Mouse (Mus musculus) cortical plate, adult 2 months (tissue): Measurements from ENCODE around the gene Rassf2.

ENCODE experiments used
- CTCF ChIP-seq: fragments of 200-500 bp; IDR thresholded peaks from 2 replicates; pipeline ENCODE4 v1.5.1; 2011; ENCODE audit warnings: mild to moderate bottlenecking, control low read depth, low read length; ENCODE audit not compliant: insufficient read depth; ENCODE audit errors: extremely low read depth
- POLR2A ChIP-seq: fragments of 200-500 bp; IDR thresholded peaks from 2 replicates; pipeline ENCODE4 v1.6.1; 2011; ENCODE audit warnings: mild to moderate bottlenecking, low read length, control low read depth; ENCODE audit not compliant: insufficient read depth; ENCODE audit errors: extremely low read depth

DNA sequence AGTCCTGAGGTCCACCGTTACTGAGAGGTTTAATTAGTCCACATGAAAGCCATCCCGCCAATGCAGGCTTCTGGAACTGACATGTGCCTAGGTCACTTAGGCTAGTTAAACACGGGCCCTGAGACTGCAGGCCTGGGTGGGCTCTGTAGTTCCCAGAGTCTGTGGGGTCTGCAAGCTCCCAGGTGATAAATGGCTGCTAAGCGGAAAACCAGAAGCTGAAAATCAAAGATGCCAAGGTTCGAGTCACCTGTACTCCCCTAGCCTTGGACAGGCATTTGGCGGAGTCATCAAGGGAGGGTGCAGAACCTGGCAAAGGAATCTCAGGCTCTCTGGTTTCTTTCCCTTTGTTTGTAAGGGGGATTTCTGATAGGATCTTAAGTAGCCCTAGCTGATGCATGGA lies 88.6 kb downstream of the Rassf2 start:
- no peak for TF ChIP-seq CTCF
- TF ChIP-seq POLR2A, result no peak
